Mouse (Mus musculus) brain, embryonic 18.5 days (tissue): Measurements from ENCODE around the gene Slc28a3.
A peak's percentile ranks its signal among the peaks of the same experiment; 100 is the strongest.

ENCODE experiments used
- DNase-seq: peaks from one replicate; pipeline ENCODE4 v3.0.0-alpha.2; 2012; ENCODE audit warnings: low read depth, low spot score

Slc28a3 gene

GRCm38 (mm10) chr13:58560497-58561138 lies 50.1 kb downstream of the Slc28a3 start:
- DNase-seq, result peak; percentile 73

- DNase-seq, result no peak
Observed at GRCm38 (mm10) chr13:58558216-58558615, 52.5 kb downstream of the Slc28a3 start.

GRCm38 (mm10) chr13:58556018-58556417 lies 54.7 kb downstream of the Slc28a3 start:
- no peak for DNase-seq

GRCm38 (mm10) chr13:58555561-58555960 lies 55.1 kb downstream of the Slc28a3 start:
- no peak for DNase-seq

- DNase-seq, result no peak
Observed at GRCm38 (mm10) chr13:58551924-58552323, 58.8 kb downstream of the Slc28a3 start.

GRCm38 (mm10) chr13:58547570-58547969 lies 63.1 kb downstream of the Slc28a3 start:
- DNase-seq, result peak; percentile 67

- peak; percentile 74 for DNase-seq
Observed at GRCm38 (mm10) chr13:58543688-58544408, 66.8 kb downstream of the Slc28a3 start.

GRCm38 (mm10) chr13:58543066-58543465 lies 67.6 kb downstream of the Slc28a3 start:
- no peak for DNase-seq

- no peak for DNase-seq
Observed at GRCm38 (mm10) chr13:58542601-58543041, 68.1 kb downstream of the Slc28a3 start.

- no peak for DNase-seq
Observed at GRCm38 (mm10) chr13:58542167-58542566, 68.5 kb downstream of the Slc28a3 start.

- no peak for DNase-seq
Observed at GRCm38 (mm10) chr13:58541620-58542019, 69.1 kb downstream of the Slc28a3 start.

- DNase-seq, result no peak
Observed at GRCm38 (mm10) chr13:58538966-58539365, 71.7 kb downstream of the Slc28a3 start.

- no peak for DNase-seq
Observed at GRCm38 (mm10) chr13:58538366-58538765, 72.3 kb downstream of the Slc28a3 start.

- no peak for DNase-seq
Observed at GRCm38 (mm10) chr13:58537916-58538233, 72.8 kb downstream of the Slc28a3 start.

GRCm38 (mm10) chr13:58537232-58537915 lies 73.3 kb downstream of the Slc28a3 start:
- DNase-seq, result no peak

- no peak for DNase-seq
Observed at GRCm38 (mm10) chr13:58536466-58537231, 74.0 kb downstream of the Slc28a3 start.

GRCm38 (mm10) chr13:58535321-58535720 lies 75.4 kb downstream of the Slc28a3 start:
- DNase-seq, result no peak

- no peak for DNase-seq
Observed at GRCm38 (mm10) chr13:58534861-58535260, 75.8 kb downstream of the Slc28a3 start.

GRCm38 (mm10) chr13:58534216-58534841 lies 76.3 kb downstream of the Slc28a3 start:
- DNase-seq, result no peak

GRCm38 (mm10) chr13:58524581-58524980 lies 86.1 kb downstream of the Slc28a3 start:
- no peak for DNase-seq

- no peak for DNase-seq
Observed at GRCm38 (mm10) chr13:58523761-58524117, 86.9 kb downstream of the Slc28a3 start.
